Mouse (Mus musculus): ENCODE results near the gene Tmem190. TPM values are rescaled to one million over a fixed set of nuclear protein-coding genes. Genes with fewer than 3 reads are reported as not detected.
A peak's percentile ranks its signal among the peaks of the same experiment; 100 is the strongest.
"Not testable (repeated sequence)": the region's sequence is repeated elsewhere in the genome, so short reads cannot be mapped to it uniquely, and the experiment has no call there.

Gene Tmem190
- total RNA-seq, 2 experiments from 2014 or later, result not detected

DNA sequence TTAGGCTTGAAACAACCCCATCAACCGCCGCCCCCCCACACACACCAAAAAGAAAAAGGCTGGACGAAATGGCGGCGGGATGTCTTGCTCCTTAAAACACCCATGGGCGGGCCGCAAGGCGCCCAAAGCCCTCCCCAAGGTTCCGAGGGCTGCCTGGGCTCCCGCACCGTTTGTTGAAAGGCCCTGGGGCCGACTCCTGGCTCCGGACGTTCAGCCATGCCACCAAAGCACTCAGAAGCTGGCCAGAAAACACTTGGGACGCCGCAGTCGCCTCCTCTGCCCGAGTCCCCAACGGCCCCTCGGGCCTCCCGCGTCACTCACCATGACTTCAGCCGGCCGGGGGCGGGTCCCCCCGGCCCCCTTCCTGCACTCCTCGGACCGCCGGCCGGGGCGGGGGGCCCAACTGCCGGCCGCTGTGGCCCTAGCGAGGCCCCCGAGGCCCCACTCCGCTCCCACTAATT is 29.1 kb downstream of the Tmem190 start:
- peak overlapping the region; percentile 97 for H3K4me3 ChIP-seq
- no peak for DNase-seq (ENCODE audit: low spot score in 2 of 2)
- peak overlapping the region; percentile 96 for H3K27ac ChIP-seq
- no peak for TF ChIP-seq CTCF (conservative IDR thresholded peaks at IDR 0.05)

DNA sequence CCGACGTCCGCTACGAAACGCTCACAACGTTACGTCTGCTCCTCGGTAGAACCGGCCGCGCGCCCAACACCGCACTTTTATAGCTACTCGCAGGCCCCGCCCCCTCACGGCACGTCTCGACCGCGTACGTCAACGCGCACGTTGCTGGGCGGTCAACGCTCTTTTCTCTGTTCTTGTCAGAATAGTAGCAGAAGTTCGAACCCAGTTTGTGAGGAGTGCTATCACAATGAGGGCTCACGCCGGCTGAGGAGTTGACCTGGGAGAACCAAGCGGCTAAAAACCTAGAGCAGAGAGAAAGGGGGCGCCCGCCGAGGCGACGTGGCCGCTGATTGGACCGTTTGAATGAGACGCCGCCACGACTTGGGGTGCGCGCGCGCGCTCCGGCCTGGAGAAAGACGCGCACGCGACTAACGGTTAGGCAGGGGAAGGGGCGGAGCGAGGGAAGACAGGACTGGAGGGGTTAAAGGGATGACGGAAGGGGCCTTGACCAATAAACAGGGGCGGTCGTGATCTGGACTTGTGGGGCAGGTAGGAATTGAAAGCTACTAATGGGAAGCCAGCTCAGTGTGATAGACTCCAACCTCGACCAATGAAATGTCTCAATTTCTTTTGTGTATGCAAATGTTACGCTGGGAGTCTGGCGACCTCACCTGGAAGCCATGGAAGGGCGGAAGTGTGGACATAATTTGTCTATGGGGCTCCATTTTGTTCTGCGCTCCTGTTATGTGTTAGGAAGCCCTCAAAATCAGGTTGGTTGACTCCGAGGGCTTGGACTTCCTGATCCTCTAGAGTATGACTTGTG is 29.8 kb downstream of the Tmem190 start, which contains the start of gene Ube2s:
Gene Ube2s, minus strand, starts transcription at position 288 of the 802 bp plus-strand sequence.
- TF ChIP-seq CTCF (conservative IDR thresholded peaks at IDR 0.05), result peak; percentile 36
- Histone ChIP-seq H3K27ac (peak within 1 kb of the TSS; percentile 96), H3K4me3 (peak within 1 kb of the TSS; percentile 97)
- peak; percentile 97 to 99 for DNase-seq (ENCODE audit: low spot score in 2 of 2)

DNA sequence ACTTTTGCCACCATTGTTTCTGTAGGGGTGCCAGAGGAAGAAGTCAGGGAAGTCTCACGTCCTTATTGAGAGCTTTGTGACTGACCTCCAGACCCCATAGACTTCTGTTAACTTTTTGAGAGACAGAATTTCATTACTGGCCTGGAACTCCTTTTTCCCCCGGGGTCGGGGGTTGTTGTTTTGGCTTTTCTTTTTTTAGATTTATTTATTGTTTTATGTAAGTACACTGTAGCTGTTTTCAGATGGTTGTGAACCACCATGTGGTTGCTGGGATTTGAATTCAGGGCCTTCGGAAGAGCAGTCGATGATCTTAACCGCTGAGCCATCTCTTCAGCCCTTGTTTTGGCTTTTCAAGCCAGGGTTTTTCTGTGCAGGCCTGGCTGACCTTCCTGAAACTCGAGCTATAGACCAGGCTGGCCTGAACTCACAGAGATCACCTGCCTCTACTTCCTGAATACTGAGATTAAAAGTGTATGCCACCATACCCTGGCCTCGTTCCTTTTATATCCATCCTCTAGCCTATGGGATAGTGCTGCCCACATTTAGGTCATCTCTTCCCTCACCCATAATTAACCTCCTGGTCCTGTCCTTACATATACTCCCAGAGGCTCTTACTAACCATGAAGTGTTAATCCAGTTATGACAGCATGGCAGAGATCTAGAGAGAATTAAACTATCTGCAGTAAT is 30.5 kb downstream of the Tmem190 start:
- H3K27ac ChIP-seq, result peak overlapping the region; percentile 96
- no peak for TF ChIP-seq CTCF (conservative IDR thresholded peaks at IDR 0.05)

DNA sequence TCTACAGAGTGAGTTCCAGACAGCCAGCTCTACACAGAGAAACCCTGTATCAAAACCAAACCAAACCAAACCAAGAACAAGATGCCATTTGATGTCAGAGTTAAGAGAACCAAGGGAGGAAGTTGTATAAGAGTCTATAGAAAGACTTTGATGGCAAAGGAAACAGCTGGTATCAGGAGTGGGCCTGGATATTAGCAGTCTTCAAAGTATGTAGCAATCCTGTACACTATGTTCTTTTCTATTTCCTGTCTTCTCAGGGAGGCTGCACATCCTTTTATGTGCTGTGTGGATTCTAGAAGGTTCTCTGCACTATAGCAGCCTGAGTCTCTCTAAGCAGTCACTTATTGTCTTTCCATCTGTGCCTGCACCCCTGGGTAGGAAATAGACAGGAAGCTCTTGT is 33.8 kb downstream of the Tmem190 start:
- DNase-seq (ENCODE audit: low spot score in 2 of 2), result no peak

More for the DNA sequence above, 30.5 kb downstream of the Tmem190 start:
- no peak for DNase-seq (ENCODE audit: low spot score in 2 of 2)
- H3K4me3 ChIP-seq, result peak overlapping the region; percentile 97

DNA sequence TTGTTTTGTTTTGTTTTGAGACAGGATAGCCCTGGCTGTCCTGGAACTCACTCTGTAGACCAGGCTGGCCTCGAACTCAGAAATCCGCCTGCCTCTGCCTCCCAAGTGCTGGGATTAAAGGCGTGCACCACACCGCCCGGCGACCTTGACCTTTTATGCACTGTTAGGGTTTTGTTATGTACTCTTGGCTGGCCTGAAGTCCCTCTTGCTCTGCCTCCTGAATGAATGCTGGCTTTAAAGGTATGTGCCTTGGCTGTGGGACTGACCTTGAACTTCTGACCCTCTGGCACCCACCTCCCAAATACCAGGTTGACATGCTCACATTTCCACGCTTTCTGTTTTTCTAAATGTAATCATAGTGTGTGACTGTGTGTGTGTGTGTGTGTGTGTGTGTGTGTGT is 38.2 kb downstream of the Tmem190 start:
- not testable (repeated sequence) for H3K4me3 ChIP-seq; DNase-seq (ENCODE audit: low spot score in 2 of 2); H3K27ac ChIP-seq

More for the DNA sequence above, 33.8 kb downstream of the Tmem190 start:
- Histone ChIP-seq H3K27ac (no peak overlapping the region), H3K4me3 (no peak overlapping the region)
- no peak for TF ChIP-seq CTCF (conservative IDR thresholded peaks at IDR 0.05)

DNA sequence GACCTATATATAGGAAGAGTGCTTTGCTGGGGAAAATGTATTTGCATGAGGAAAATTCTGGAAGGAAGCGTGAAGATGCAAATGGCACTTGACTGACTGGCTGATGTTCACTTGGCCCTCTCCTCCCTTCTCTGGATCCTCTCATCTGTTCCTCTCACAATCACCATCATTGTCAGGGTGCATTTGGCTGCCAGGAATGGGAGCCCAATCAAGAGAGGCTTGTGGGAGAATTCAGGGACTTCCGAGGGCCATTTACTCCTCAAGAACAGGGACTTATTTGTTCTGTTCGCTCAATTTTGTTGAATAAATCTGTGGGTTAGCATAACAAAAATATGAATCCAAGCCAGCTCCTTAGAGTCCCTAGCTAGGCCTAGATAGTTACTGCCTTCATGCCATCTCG is 39.0 kb downstream of the Tmem190 start:
- Histone ChIP-seq H3K27ac (peak overlapping the region; percentile 79), H3K4me3 (no peak overlapping the region)
- DNase-seq (ENCODE audit: low spot score in 2 of 2), result peak in 1 of 2 experiments; percentile 67
- TF ChIP-seq CTCF (conservative IDR thresholded peaks at IDR 0.05), result no peak

DNA sequence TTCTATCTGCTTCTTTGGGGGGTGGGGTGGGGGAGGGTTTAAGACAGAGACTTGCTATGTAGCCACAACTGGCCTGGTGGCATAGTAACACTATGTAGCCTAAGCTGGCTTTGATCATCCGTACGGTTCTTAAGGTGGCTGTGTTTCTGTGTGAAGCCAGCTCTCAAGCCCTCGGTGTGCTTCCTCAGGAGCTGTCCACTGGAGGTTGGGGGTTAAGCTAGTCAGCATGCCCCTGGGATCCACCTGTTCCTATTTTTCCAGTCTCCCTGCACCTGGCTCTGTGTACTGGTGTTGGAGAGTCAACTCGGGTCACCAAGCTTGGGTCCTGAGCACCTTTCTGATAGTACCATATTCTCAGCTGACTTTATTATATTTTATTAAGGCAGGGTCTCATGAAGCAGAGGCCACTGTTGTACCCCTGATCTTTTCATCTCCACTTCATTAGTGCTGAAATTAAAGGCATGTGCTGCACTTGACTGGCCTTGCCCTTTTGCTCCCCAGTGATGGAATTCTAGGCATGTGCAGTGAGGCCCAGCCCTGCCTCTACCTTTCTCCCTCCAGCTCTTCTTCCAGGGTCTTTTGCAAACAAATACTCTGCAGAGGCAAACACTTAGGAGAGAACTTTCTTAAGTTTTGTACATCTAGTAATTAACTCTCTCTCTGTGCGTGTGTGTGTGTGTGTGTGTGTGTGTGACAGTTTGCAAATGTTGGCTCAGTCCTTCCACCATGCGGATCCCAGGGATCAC is 39.6 kb downstream of the Tmem190 start:
- DNase-seq (ENCODE audit: low spot score in 2 of 2), result no peak
- no peak for TF ChIP-seq CTCF (conservative IDR thresholded peaks at IDR 0.05)

DNA sequence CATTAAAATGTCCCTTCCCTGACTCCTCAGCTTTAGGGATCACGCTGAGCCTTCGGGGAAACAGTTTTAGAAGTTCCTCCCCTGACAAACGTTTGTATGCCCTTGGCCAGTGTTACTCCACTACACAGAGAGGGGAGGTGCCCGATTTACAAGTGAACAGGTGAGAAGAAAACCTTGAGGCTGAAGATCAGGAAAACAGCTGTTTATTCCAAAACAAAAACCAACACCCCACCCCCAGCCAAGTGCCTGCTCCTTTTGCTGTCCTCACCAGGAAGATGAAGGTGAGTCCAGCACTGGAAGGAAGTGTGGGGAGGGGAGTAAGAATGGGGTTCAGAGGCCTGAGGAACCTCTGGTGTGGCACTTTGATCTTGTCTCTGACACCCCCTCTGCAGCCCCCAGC is 42.6 kb downstream of the Tmem190 start:
- Histone ChIP-seq H3K4me3 (no peak overlapping the region), H3K27ac (no peak overlapping the region)
- no peak for DNase-seq (ENCODE audit: low spot score in 2 of 2)
- TF ChIP-seq CTCF (conservative IDR thresholded peaks at IDR 0.05), result no peak

More for the DNA sequence above, 39.6 kb downstream of the Tmem190 start:
- Histone ChIP-seq H3K4me3 (no peak overlapping the region), H3K27ac (peak overlapping the region; percentile 79)

DNA sequence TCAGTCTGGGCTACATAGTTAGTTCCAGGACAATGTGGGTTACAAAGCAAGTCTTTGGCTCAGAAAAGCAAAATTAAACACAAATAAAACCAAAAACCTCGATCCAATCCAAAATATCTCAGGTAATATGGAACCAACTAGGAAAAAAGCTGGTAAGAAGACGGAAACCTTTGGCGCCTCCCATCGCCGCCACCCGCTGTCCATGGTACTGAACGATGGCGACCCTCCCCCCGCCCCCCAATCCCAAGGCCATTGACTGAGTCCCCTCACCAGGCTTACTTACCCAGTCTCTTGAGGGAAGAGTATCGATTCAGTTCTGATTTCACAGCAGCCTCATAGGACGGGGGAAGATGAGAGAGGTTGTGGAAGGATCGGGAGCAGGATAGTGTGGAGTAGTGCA is 47.7 kb downstream of the Tmem190 start:
- Histone ChIP-seq H3K4me3 (no peak overlapping the region), H3K27ac (no peak overlapping the region)
- DNase-seq (ENCODE audit: low spot score in 2 of 2), result no peak

More for the DNA sequence above, 47.7 kb downstream of the Tmem190 start:
- no peak for TF ChIP-seq CTCF (conservative IDR thresholded peaks at IDR 0.05)

Other genes starting within 250 kb of the Tmem190 start
- gene Syt5, start 235.4 kb upstream of the Tmem190 start, total RNA-seq (2021), result 100 to 1,000 TPM; 199 to 217 TPM
- gene Ptprh, start 178.9 kb upstream of the Tmem190 start, total RNA-seq (2021), result under 1 TPM; 0.18 to 0.22 TPM
- 10 to 100 TPM; 17.8 to 21.8 TPM for gene Tmem86b, start 151.5 kb upstream of the Tmem190 start, total RNA-seq (2021)
- gene Ppp6r1, start 123.9 kb upstream of the Tmem190 start, total RNA-seq (2021), result 100 to 1,000 TPM; 133 to 134 TPM
- 10 to 100 TPM; 82.1 to 92.1 TPM for gene Hspbp1, start 97.9 kb upstream of the Tmem190 start, total RNA-seq (2021)
- 100 to 1,000 TPM; 334 to 355 TPM for gene Brsk1, start 92.3 kb upstream of the Tmem190 start, total RNA-seq (2021)
- under 1 TPM in 1 of 2 experiments, not detected in 1; 0.13 TPM for gene Tmem150b, start 57.7 kb upstream of the Tmem190 start, total RNA-seq (2021)
- gene Kmt5c, start 42.8 kb upstream of the Tmem190 start, total RNA-seq (2021), result 10 to 100 TPM; 25.2 to 37.6 TPM
- gene Cox6b2, start 29.8 kb upstream of the Tmem190 start, total RNA-seq (2021), result 1 to 10 TPM; 1.3 to 3.8 TPM
- gene Fam71e2, start 11.6 kb upstream of the Tmem190 start, total RNA-seq (2021), result not detected
- under 1 TPM; 0.25 to 0.26 TPM for gene Il11, start 78 bp upstream of the Tmem190 start, total RNA-seq (2021)
- gene Tmem238, start 6.7 kb downstream of the Tmem190 start, total RNA-seq (2021), result 1 to 10 TPM; 2.6 to 2.7 TPM
- gene Rpl28, start 9.9 kb downstream of the Tmem190 start, total RNA-seq (2021), result 100 to 1,000 TPM; 458 to 462 TPM
- 100 to 1,000 TPM; 106 to 108 TPM for gene Ube2s, start 29.7 kb downstream of the Tmem190 start, total RNA-seq (2021)
- gene Shisa7, start 61.8 kb downstream of the Tmem190 start, total RNA-seq (2021), result 100 to 1,000 TPM; 172 to 204 TPM
- 1 to 10 TPM; 4.7 to 5.6 TPM for gene Isoc2b, start 87.3 kb downstream of the Tmem190 start, total RNA-seq (2021)
- 10 to 100 TPM; 13.0 to 13.4 TPM for gene Isoc2a, start 94.2 kb downstream of the Tmem190 start, total RNA-seq (2021)
- gene Gm36210, start 123.6 kb downstream of the Tmem190 start, total RNA-seq (2021), result under 1 TPM in 1 of 2 experiments, not detected in 1; 0.28 TPM
- gene Zfp628, start 132.3 kb downstream of the Tmem190 start, total RNA-seq (2021), result 10 to 100 TPM; 15.0 to 15.8 TPM
- gene Nat14, start 139.1 kb downstream of the Tmem190 start, total RNA-seq (2021), result 100 to 1,000 TPM; 103 to 114 TPM
- gene Ssc5d, start 142.8 kb downstream of the Tmem190 start, total RNA-seq (2021), result 1 to 10 TPM; 2.4 to 3.5 TPM
- under 1 TPM in 1 of 2 experiments, not detected in 1; 0.31 TPM for gene Sbk2, start 181.5 kb downstream of the Tmem190 start, total RNA-seq (2021)
- 1 to 10 TPM in 1 of 2 experiments, under 1 TPM in 1; 0.71 to 1.0 TPM for gene Sbk3, start 188.2 kb downstream of the Tmem190 start, total RNA-seq (2021)
- gene Zfp579, start 213.2 kb downstream of the Tmem190 start, total RNA-seq (2021), result 10 to 100 TPM; 29.7 to 35.6 TPM
- 1 to 10 TPM; 7.0 to 8.1 TPM for gene Zfp524, start 231.5 kb downstream of the Tmem190 start, total RNA-seq (2021)
- 10 to 100 TPM; 25.8 TPM for gene Fiz1, start 231.8 kb downstream of the Tmem190 start, total RNA-seq (2021)
- not detected for gene Gm44973, start 232.6 kb downstream of the Tmem190 start, total RNA-seq (2021)
- 10 to 100 TPM; 38.6 to 41.8 TPM for gene Zfp865, start 237.4 kb downstream of the Tmem190 start, total RNA-seq (2021)
- gene Ccdc106, start 237.6 kb downstream of the Tmem190 start, total RNA-seq (2021), result 10 to 100 TPM; 57.8 to 61.1 TPM

All from layer of hippocampus, adult 2 months (tissue).